Mouse (Mus musculus) kidney, adult 18-20 months (tissue): ENCODE results near the gene Mindy1.
"Not testable (repeated sequence)": the region's sequence is repeated elsewhere in the genome, so short reads cannot be mapped to it uniquely, and the experiment has no call there.

Source experiments
- DNase-seq: peaks from one replicate; pipeline ENCODE4 v3.0.0; 2021

Mindy1 gene

DNA sequence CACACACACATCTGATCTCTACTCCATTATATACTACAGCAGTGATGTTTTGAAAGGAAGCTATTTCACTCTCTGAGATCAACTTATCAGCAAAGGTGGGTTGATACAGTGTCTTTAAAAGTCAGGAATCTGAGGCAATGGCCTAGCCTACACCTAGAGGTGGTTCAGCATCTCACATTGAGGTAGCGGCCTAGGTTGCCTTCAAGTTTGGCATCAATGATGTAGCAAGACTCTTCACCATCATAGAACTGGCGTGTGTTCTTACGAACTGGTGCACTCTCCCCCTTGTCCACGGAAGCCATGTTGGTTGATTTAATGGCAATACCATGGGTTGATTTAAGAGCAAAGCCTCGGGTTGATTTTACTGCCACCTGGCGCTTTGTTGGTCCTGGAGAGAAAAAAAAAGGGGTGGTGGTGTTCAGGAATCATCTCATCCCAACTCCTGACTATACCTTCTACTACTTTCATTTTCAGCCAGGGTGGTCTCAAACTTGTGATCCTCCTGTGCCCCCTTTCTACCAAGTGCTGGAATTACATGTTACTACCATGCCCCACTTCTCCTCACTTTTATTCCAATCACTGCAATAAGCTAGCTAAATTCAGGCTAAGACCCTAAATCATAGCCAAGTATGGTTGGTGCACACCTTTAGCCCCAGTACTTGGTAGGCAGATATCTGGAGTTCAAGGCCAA is 43.5 kb downstream of the Mindy1 start:
- DNase-seq = no peak

DNA sequence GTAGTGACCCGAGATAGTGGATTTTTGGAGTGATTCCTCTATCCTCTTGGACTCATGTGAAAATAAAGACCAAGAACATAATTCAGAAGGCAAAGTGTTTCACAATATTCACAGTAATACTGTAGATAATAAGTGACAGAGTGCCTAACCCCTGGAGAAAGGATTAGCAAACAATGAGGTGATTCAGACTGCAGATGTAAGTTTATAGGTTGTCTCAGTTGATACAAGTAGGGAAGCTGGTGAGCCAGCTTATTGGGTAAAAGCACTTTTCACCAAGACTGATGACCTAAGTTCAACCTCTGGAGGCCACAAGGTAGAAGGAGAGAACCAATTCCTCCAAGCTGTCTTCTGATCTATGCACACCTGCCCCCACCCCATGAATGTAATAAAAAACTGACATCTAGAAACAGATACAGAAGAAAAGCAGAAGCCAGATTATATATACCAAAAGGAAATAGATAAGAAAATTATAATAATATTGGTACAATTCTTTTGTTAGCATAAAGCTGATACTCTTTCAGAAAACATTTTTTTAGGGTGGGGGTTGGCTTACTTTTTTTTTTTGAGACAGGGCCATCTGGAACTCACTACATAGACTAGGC is 47.8 kb downstream of the Mindy1 start:
- DNase-seq = no peak

- no peak for DNase-seq
Measured at GRCm38 (mm10) chr3:95331528-95331927, 50.4 kb downstream of the Mindy1 start.

GRCm38 (mm10) chr3:95337345-95337744 is 56.2 kb downstream of the Mindy1 start:
- no peak for DNase-seq

DNA sequence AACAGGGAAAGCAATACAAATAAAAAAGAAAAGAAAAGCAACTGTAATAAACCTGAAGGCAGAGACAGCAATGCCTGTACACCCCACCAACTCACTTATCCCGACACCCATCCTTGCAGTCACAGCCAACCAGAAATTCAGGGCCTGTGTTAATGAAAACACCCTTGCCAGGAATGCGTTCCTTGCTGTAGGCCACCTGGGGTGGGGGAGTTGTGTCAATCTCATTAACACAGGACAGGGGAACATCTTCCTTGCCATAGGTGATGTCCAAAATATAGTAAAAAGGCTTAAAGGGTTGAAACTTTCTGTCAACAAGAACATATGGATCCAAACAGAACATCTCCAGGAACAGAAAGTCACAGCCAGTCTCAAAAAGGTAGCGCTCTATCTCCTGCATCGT is 57.1 kb downstream of the Mindy1 start:
- no peak for DNase-seq

DNA sequence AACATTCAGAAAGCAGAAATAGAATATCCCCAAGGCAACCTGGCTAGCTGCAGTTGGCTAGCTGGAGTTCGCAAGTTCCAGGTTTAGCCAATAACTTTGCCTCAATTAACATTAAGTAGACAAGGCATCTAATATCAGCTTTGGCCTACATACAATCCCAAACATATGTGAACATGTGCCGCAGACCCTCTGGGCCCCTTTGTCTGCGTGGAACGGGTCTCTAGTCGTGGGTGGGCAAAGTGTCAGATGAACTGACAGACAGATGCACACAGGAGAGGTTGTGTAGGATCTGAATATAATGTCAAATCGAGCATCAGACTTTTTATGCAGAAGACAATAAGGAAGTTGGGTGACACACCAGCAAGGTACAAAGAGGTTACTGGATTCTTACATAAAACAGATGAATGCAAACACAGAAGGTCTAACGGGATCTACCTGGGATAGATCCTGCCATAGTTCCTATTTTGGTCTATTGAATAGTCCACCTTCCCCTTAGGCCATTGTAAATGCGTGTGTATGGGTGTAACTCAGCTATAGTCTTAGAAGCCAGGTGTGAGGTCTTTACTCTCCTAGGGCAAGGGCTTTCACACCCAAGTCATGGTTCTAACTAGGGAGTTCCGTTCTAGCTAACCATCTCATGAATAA is 62.3 kb downstream of the Mindy1 start:
- not testable (repeated sequence) for DNase-seq
